Mouse (Mus musculus): ENCODE results near the gene Cyp2s1.

- no peak for TF ChIP-seq EP300 (IDR thresholded peaks at IDR 0.05; ENCODE audit: insufficient read depth, low read depth, low read length)
- no peak for TF ChIP-seq POLR2A (IDR thresholded peaks at IDR 0.05; ENCODE audit: insufficient read depth, low read length)
- TF ChIP-seq CTCF (IDR thresholded peaks at IDR 0.05; ENCODE audit: low read depth, low read length): no peak
Observed at GRCm38 (mm10) chr7:25801031-25801430, 15.7 kb downstream of the Cyp2s1 start.
